Mouse (Mus musculus) spleen, adult 2 months (tissue): ENCODE results near the gene Bbx. TPM values are rescaled to one million over a fixed set of nuclear protein-coding genes. Genes with fewer than 3 reads are reported as not detected.
A peak's percentile ranks its signal among the peaks of the same experiment; 100 is the strongest.

ENCODE experiments used
- DNase-seq, 2 experiments: peaks; one replicate each; pipeline versions ENCODE4 v3.0.0 to v3.0.0-alpha.2; 2012 to 2021; ENCODE audit warnings: low spot score in 2 of 2, low read depth in 1 of 2
- H3K27ac ChIP-seq: fragments of 200-500 bp; 2 replicates; pipeline ENCODE4 v1.5.1; 2012; ENCODE audit warnings: low read length, inconsistent platforms; ENCODE audit not compliant: insufficient read depth
- H3K27me3 ChIP-seq: fragments of 200-500 bp; 2 replicates; pipeline ENCODE4 v1.6.1; 2012; ENCODE audit warnings: mild to moderate bottlenecking, moderate library complexity, low read length, inconsistent platforms; ENCODE audit not compliant: control insufficient read depth, insufficient read depth
- H3K36me3 ChIP-seq: fragments of 200-500 bp; 2 replicates; pipeline ENCODE4 v1.6.1; 2012; ENCODE audit warnings: mild to moderate bottlenecking, low read length, inconsistent platforms; ENCODE audit not compliant: control insufficient read depth, insufficient read depth
- H3K4me1 ChIP-seq: fragments of 200-500 bp; 2 replicates; pipeline ENCODE4 v1.6.1; 2011; ENCODE audit warnings: inconsistent platforms; ENCODE audit not compliant: control insufficient read depth, insufficient read depth, insufficient read length
- H3K4me3 ChIP-seq: fragments of 200-500 bp; 2 replicates; pipeline ENCODE4 v1.5.1; 2011; ENCODE audit warnings: mild to moderate bottlenecking, inconsistent platforms; ENCODE audit not compliant: insufficient read depth, insufficient read length; ENCODE audit errors: extremely low read depth
- CTCF ChIP-seq: fragments of 200-500 bp; IDR thresholded peaks from 2 replicates; pipeline ENCODE4 v1.5.1; 2011; ENCODE audit warnings: mild to moderate bottlenecking, inconsistent platforms; ENCODE audit not compliant: insufficient read depth, insufficient read length, insufficient replicate concordance; ENCODE audit errors: extremely low read depth
- POLR2A ChIP-seq: fragments of 200-500 bp; IDR thresholded peaks from 2 replicates; pipeline ENCODE4 v1.6.1; 2011; ENCODE audit warnings: low read depth, low read length, inconsistent platforms
- WGBS: fragments of 180-500 bp; shearing (Covaris S2); methylation state at CpG from one replicate; pipeline ENCODE4 v1.1.7; 2018; 5-methylcytosine and 5-hydroxymethylcytosine counted together
- polyA plus RNA-seq: library from polyadenylated mRNA; depleted of rRNA; stranded (reverse); fragments of >200 nt; gene quantifications from 2 replicates; pipeline ENCODE4 v1.2.3, GENCODE M21; 2012

Bbx gene
- polyA plus RNA-seq, 1 experiment: 3.8 TPM

GRCm38 (mm10) chr16:50431011-50431981 lies 894 bp downstream of the Bbx start:
- Histone ChIP-seq H3K4me1 (peaks cover 2% of the 10 kb centered on the region), H3K4me3 (peak overlapping the region; percentile 97), H3K36me3 (no peaks in the 10 kb centered on the region), H3K27ac (peak overlapping the region; percentile 98), H3K27me3 (0 out of 2 replicates have a peak, but pooled peaks cover 3% of the 10 kb centered on the region)
- 1% methylated on average over 72 of the region's 72 CpGs for WGBS
- DNase-seq: peak; percentile 23 to 37
- no peak for TF ChIP-seq CTCF

GRCm38 (mm10) chr16:50430515-50430877 lies 1.7 kb downstream of the Bbx start:
- H3K27ac ChIP-seq: no peak overlapping the region
- WGBS: 1% methylated on average over 12 of the region's 12 CpGs
- H3K27me3 ChIP-seq: 0 out of 2 replicates have a peak, but pooled peaks cover 3% of the 10 kb centered on the region
- H3K36me3 ChIP-seq: no peaks in the 10 kb centered on the region
- peaks cover 2% of the 10 kb centered on the region for H3K4me1 ChIP-seq
- no peak for TF ChIP-seq POLR2A
- TF ChIP-seq CTCF: no peak
- H3K4me3 ChIP-seq: peak overlapping the region; percentile 97
- DNase-seq: peak in 1 of 2 experiments; percentile 34

GRCm38 (mm10) chr16:50429692-50430514 lies 2.3 kb downstream of the Bbx start:
- Histone ChIP-seq H3K4me3 (peak overlapping the region; percentile 97), H3K4me1 (peaks cover 2% of the 10 kb centered on the region), H3K27me3 (0 out of 2 replicates have a peak, but pooled peaks cover 3% of the 10 kb centered on the region), H3K27ac (no peak overlapping the region), H3K36me3 (no peaks in the 10 kb centered on the region)
- TF ChIP-seq CTCF (no peak), POLR2A (no peak)
- DNase-seq: peak in 1 of 2 experiments; percentile 26
- WGBS: 2% methylated on average over 68 of the region's 69 CpGs

- no peak for DNase-seq
- H3K36me3 ChIP-seq: no peaks in the 10 kb centered on the region
- 33% methylated on average over 23 of the region's 23 CpGs for WGBS
- H3K27ac ChIP-seq: no peak overlapping the region
- H3K4me1 ChIP-seq: peaks cover 2% of the 10 kb centered on the region
- TF ChIP-seq CTCF (no peak), POLR2A (no peak)
- 0 out of 2 replicates have a peak, but pooled peaks cover 3% of the 10 kb centered on the region for H3K27me3 ChIP-seq
- peak overlapping the region; percentile 97; the same call in 1 of the 2 replicates for H3K4me3 ChIP-seq
These were observed 3.1 kb downstream of the Bbx start for GRCm38 (mm10) chr16:50428871-50429691.

GRCm38 (mm10) chr16:50420130-50420529 lies 12.1 kb downstream of the Bbx start:
- no peaks in the 10 kb centered on the region for H3K27me3 ChIP-seq
- H3K4me1 ChIP-seq: no peaks in the 10 kb centered on the region
- no peak for DNase-seq
- no peak for TF ChIP-seq POLR2A
- 0 out of 2 replicates have a peak, but pooled peaks have one; percentile 4 for TF ChIP-seq CTCF
- no peak overlapping the region for H3K4me3 ChIP-seq
- WGBS: 36% methylated on average over 1 of the region's 1 CpGs
- H3K36me3 ChIP-seq: no peaks in the 10 kb centered on the region
- no peak overlapping the region for H3K27ac ChIP-seq

GRCm38 (mm10) chr16:50415406-50415805 lies 16.8 kb downstream of the Bbx start:
- TF ChIP-seq CTCF: no peak
- no peak for TF ChIP-seq POLR2A
- Histone ChIP-seq H3K36me3 (no peaks in the 10 kb centered on the region; the same call in 1 of the 2 replicates), H3K27ac (no peak overlapping the region), H3K4me1 (no peaks in the 10 kb centered on the region), H3K4me3 (no peak overlapping the region), H3K27me3 (no peaks in the 10 kb centered on the region)
- WGBS: 39% methylated on average over 8 of the region's 8 CpGs
- DNase-seq: no peak
